11 mouse cellular contexts compared by ENCODE assay signal in the genomic region with DNA sequence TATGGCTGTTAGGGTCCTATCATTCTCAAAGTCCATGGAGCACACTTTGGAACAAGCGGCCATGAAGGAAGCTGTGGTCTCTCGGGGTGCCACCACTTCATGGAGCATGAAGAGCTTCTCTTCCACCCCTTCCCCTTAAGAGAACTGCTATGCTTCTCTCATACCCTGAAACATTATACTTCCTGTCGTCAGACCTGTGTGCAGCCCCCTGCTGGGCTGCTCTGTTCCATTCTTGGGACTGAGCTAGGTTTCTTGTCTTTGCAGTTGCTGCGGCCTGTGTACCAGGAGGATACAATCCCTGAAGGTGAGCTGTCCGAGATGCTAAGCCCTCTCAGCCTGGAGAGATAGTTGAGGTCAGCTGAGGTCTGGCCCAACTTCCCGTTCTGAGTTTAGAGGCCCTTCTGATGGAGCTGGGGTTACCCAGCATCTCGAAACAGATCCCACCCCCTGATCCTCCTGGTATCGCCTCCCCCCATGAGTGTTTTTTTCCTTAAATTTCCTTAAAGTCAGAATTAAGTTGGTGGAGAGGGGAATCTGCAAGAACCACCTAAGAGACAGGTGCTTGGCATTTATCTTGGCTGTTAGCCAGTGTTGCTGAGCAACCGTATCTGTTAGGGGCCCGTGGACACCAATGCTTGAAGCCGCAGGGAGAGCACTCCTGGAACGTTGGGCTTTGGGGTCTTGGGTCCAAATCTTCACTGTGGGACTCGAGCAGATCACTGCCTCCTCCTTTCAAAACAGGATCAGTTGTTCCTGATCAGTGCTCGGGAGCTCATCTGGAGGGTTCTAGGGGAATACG.
DNase-seq lines count a peak whose midpoint lies in the region; ATAC-seq and TF ChIP-seq lines count a peak whose summit lies in the region.
"Had no signal": no experiment of that assay in that cellular context is flagged by ENCODE, and none has a peak within 500 bp of the region (broad histone marks: within the 10 kb centered on the region; RNA-seq: fewer than 3 reads in every experiment).

No protein-coding gene starts in this region.

- 0 out of 2 replicates have a peak overlapping the region, but pooled peaks have one; percentile 1 for H3K4me2 ChIP-seq in heart, embryonic 12.5 days
- H3K4me2 ChIP-seq in intestine, embryonic 16.5 days (ENCODE audit: low read depth, low read length) = no peak overlapping the region

- 0 out of 2 replicates have a peak overlapping the region, but pooled peaks have one; percentile 23 for H3K27ac ChIP-seq in heart, embryonic 12.5 days (ENCODE audit: poor library complexity, severe bottlenecking)
- H3K27ac ChIP-seq in thymus, adult 2 months (ENCODE audit: control insufficient read depth, insufficient read depth, low read length) = no peak overlapping the region
- peak overlapping the region; percentile 60 for H3K27ac ChIP-seq in intestine, embryonic 16.5 days (ENCODE audit: low read length)
- H3K27ac ChIP-seq: liver, embryonic 14.5 days had no signal

- intact Hi-C loops in heart, postnatal 14 days (cut with DNase I) = no loop called here

- no peak for TF ChIP-seq POLR2A in thymus, adult 2 months (IDR thresholded peaks at IDR 0.05; ENCODE audit: control insufficient read depth, extremely low read depth, insufficient read depth, low read length, poor library complexity)

- no peak for ATAC-seq in heart, embryonic 12.5 days (ENCODE audit: insufficient number of reproducible peaks, low FRiP score)
- ATAC-seq in intestine, embryonic 16.5 days = peak; percentile 43; the same call in 1 of the 2 replicates

- H3K36me3 ChIP-seq in heart, embryonic 12.5 days = peaks cover 3% of the 10 kb centered on the region
- H3K36me3 ChIP-seq in thymus, adult 2 months (ENCODE audit: control insufficient read depth, insufficient read depth, low read length) = no peaks in the 10 kb centered on the region
- 0 out of 2 replicates have a peak, but pooled peaks cover 3% of the 10 kb centered on the region for H3K36me3 ChIP-seq in intestine, embryonic 16.5 days (ENCODE audit: control insufficient read depth, insufficient read depth, low read length)

- 42% methylated on average over 15 of the region's 15 CpGs for WGBS in heart, embryonic 12.5 days
- 76% methylated on average over 15 of the region's 15 CpGs for WGBS in thymus, adult 2 months
- 51% methylated on average over 15 of the region's 15 CpGs for WGBS in intestine, embryonic 16.5 days

- peaks cover 62% of the 10 kb centered on the region for H3K27me3 ChIP-seq in heart, embryonic 12.5 days (replicated peaks)
- no peaks in the 10 kb centered on the region for H3K27me3 ChIP-seq in thymus, adult 2 months (ENCODE audit: control insufficient read depth, insufficient read depth, low read length)
- H3K27me3 ChIP-seq in intestine, embryonic 16.5 days (replicated peaks; ENCODE audit: control insufficient read depth, insufficient read depth, low read length) = no peaks in the 10 kb centered on the region

- H3K9ac ChIP-seq in heart, embryonic 12.5 days = peak overlapping the region; percentile 29; the same call in 1 of the 2 replicates
- no peak overlapping the region for H3K9ac ChIP-seq in intestine, embryonic 16.5 days (ENCODE audit: low read depth, low read length)
- H3K9ac ChIP-seq: liver, embryonic 14.5 days had no signal

- DNase-seq in heart, postnatal 14 days = no peak
- peak; percentile 44 for DNase-seq in thymus, postnatal 0 days (ENCODE audit: low spot score)
- no peak for DNase-seq in thymus, adult 2 months
- no peak for DNase-seq in right cerebral cortex, postnatal 10 days (ENCODE audit: low spot score in 2 of 2)
- no peak for DNase-seq in spleen, postnatal 4 days (ENCODE audit: low spot score in 2 of 2)
- DNase-seq: adrenal gland, adult 2 months; thymus, postnatal 36 days had no signal

- no peak overlapping the region for H3K4me3 ChIP-seq in heart, embryonic 12.5 days
- H3K4me3 ChIP-seq in thymus, adult 2 months (ENCODE audit: control insufficient read depth, insufficient read depth, low read length) = no peak overlapping the region
- H3K4me3 ChIP-seq in intestine, embryonic 16.5 days (ENCODE audit: low read length) = no peak overlapping the region
- H3K4me3 ChIP-seq: myocyte had no signal

- H3K4me1 ChIP-seq in heart, embryonic 12.5 days (replicated peaks) = peaks cover 64% of the 10 kb centered on the region
- H3K4me1 ChIP-seq in thymus, adult 2 months (replicated peaks; ENCODE audit: control insufficient read depth, insufficient read depth, low read length) = peaks cover 31% of the 10 kb centered on the region
- H3K4me1 ChIP-seq in intestine, embryonic 16.5 days (ENCODE audit: control insufficient read depth, insufficient read depth, low read length) = peaks cover 69% of the 10 kb centered on the region

- no peaks in the 10 kb centered on the region for H3K9me3 ChIP-seq in heart, embryonic 12.5 days (replicated peaks)
- no peaks in the 10 kb centered on the region for H3K9me3 ChIP-seq in intestine, embryonic 16.5 days (ENCODE audit: control insufficient read depth, low read length)

- TF ChIP-seq CTCF in thymus, adult 2 months (IDR thresholded peaks at IDR 0.05; ENCODE audit: borderline replicate concordance, control insufficient read depth, extremely low read depth, insufficient read depth, low read length, poor library complexity) = no peak
